Mouse (Mus musculus) E14TG2a.4 (cell line): Measurements from ENCODE around the gene Taok3.

ENCODE experiments used
- CTCF ChIP-seq: conservative IDR thresholded peaks from 2 replicates; pipeline ENCODE4 v1.5.1; 2014; ENCODE audit warnings: low read length
- NANOG ChIP-seq: IDR thresholded peaks from 2 replicates; pipeline ENCODE4 v1.6.1; 2014; ENCODE audit warnings: borderline replicate concordance, low read length, mixed read lengths

GRCm38 (mm10) chr5:117178486-117178885 lies 58.6 kb downstream of the Taok3 start:
- TF ChIP-seq CTCF (no peak), NANOG (no peak)
